Mouse (Mus musculus) lung, postnatal 0 days (tissue): ENCODE measurements around the gene Hcfc2.

Experiments
- CTCF ChIP-seq: IDR thresholded peaks from 2 replicates; pipeline ENCODE4 v1.5.1; 2016; ENCODE audit warnings: antibody characterized with exemption, mild to moderate bottlenecking
- EP300 ChIP-seq: IDR thresholded peaks from 2 replicates; pipeline ENCODE4 v1.6.1; 2016; ENCODE audit warnings: antibody characterized with exemption, mild to moderate bottlenecking, control low read depth

DNA sequence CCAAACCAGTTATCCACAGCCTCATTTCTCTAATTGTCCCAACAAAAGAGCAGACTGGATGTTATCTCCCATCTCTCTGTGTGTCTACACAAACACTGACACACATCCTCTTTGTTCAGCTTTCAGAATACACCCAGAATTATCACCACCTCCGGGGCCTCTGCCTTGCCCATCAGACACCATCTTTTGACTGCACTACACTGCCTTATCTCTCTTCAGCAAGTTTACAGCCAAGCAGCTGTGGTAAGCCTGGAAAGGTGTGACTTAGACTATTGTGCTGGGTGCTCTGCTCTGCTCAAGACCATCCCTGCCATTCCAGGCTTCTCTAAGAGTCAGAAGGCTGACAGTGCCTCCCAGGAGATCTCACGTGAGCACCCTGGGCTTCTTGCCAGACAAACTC, 10.5 kb upstream of the Hcfc2 start:
- TF ChIP-seq EP300 (no peak), CTCF (no peak)
